Comparison of ENCODE assay signal across 9 mouse cellular contexts in genomic region chr13:46310790-46311189, GRCm38 (mm10). TPM values are rescaled to one million over a fixed set of nuclear protein-coding genes. Genes with fewer than 3 reads are reported as not detected.
DNase-seq lines count a peak whose midpoint lies in the region; ATAC-seq lines count a peak whose summit lies in the region.
"Had no signal": no experiment of that assay in that cellular context is flagged by ENCODE, and none has a peak within 500 bp of the region (broad histone marks: within the 10 kb centered on the region; RNA-seq: fewer than 3 reads in every experiment).

No protein-coding gene starts in this region.

- no peaks in the 10 kb centered on the region for H3K27me3 ChIP-seq in kidney, embryonic 15.5 days
- H3K27me3 ChIP-seq: embryonic facial prominence, embryonic 15.5 days had no signal

- H3K9ac ChIP-seq in kidney, embryonic 15.5 days, result no peak overlapping the region
- H3K9ac ChIP-seq: embryonic facial prominence, embryonic 15.5 days had no signal

- no peak overlapping the region for H3K27ac ChIP-seq in kidney, embryonic 15.5 days
- H3K27ac ChIP-seq: embryonic facial prominence, embryonic 15.5 days had no signal

- H3K4me1 ChIP-seq in kidney, embryonic 15.5 days, result no peaks in the 10 kb centered on the region
- H3K4me1 ChIP-seq: embryonic facial prominence, embryonic 15.5 days had no signal

- no peak overlapping the region for H3K4me3 ChIP-seq in kidney, embryonic 15.5 days (replicated peaks)
- H3K4me3 ChIP-seq: embryonic facial prominence, embryonic 15.5 days had no signal

- no peaks in the 10 kb centered on the region for H3K9me3 ChIP-seq in kidney, embryonic 15.5 days (replicated peaks)
- H3K9me3 ChIP-seq: embryonic facial prominence, embryonic 15.5 days had no signal

- peak; percentile 30 for DNase-seq in kidney, adult 11 months
- DNase-seq in T-cell, adult 2 months (ENCODE audit: low spot score), result peak; percentile 74
- DNase-seq in embryo, embryonic 10 days (ENCODE audit: low spot score), result peak; percentile 75
- peak; percentile 10 for DNase-seq in hindlimb bud, embryonic 11.5 days (ENCODE audit: extremely low spot score, low read depth, low spot score)
- peak; percentile 82 for DNase-seq in left cerebral cortex, postnatal 14 days (ENCODE audit: low spot score in 2 of 2)
- peak; percentile 49 for DNase-seq in ovary, postnatal 14 days (ENCODE audit: low spot score)
- peak; percentile 5 for DNase-seq in yolk sac, embryonic 10.5 days (ENCODE audit: low spot score)

- ATAC-seq in kidney, embryonic 15.5 days (replicated peaks; ENCODE audit: low FRiP score), result no peak

- no peak overlapping the region for H3K4me2 ChIP-seq in kidney, embryonic 15.5 days
- H3K4me2 ChIP-seq: embryonic facial prominence, embryonic 15.5 days had no signal

- no peaks in the 10 kb centered on the region for H3K36me3 ChIP-seq in kidney, embryonic 15.5 days
- H3K36me3 ChIP-seq: embryonic facial prominence, embryonic 15.5 days had no signal

- 51% methylated on average over 10 of the region's 10 CpGs for WGBS in kidney, embryonic 15.5 days

- intact Hi-C loops in left cerebral cortex, postnatal 14 days (cut with DNase I), result loop anchor here (2.0 kb wide), 2 partner anchors 352 to 488 kb away; no protein-coding TSS in a partner anchor

RNA-seq across cellular contexts. Expression of gene Stmnd1, which starts 37.3 kb away (rescaled TPM):
- polyA plus RNA-seq in kidney, embryonic 15.5 days (2015; fragmentation: Nextera tagmentation; extraction: Ambion mirVana), result 0.18 and 0.19 TPM in 2 replicates
- total RNA-seq in left cerebral cortex, postnatal 14 days (2021), result not detected

Comparison
In these comparisons a context has a peak if more than half of its experiments do, and no peak if none do; other contexts are left out.
1. DNase-seq: peak in every context shown above with its lines; median percentile 82 in left cerebral cortex, postnatal 14 days; 75 in embryo, embryonic 10 days; 74 in T-cell, adult 2 months; 49 in ovary, postnatal 14 days; 30 in kidney, adult 11 months; 10 in hindlimb bud, embryonic 11.5 days; 5 in yolk sac, embryonic 10.5 days.